Mouse (Mus musculus) midbrain, embryonic 11.5 days (tissue): Measurements from ENCODE around the gene Eif4e2. TPM values are rescaled to one million over a fixed set of nuclear protein-coding genes. Genes with fewer than 3 reads are reported as not detected.
A peak's percentile ranks its signal among the peaks of the same experiment; 100 is the strongest.

Source experiments
- ATAC-seq: fragments of 200-750 bp; cut with Nextera tagmentation; 2 replicates; pipeline ENCODE4 v1.8.0; 2017; ENCODE audit warnings: moderate TSS enrichment, moderate library complexity; ENCODE audit not compliant: low FRiP score
- DNase-seq: peaks from one replicate; pipeline ENCODE4 v3.0.0; 2015; ENCODE audit warnings: low spot score; ENCODE audit errors: missing footprints
- H3K27ac ChIP-seq: fragments of 300-500 bp; sonication (generic); 2 replicates; pipeline ENCODE4 v1.5.1; 2014; ENCODE audit warnings: low read depth, low read length
- H3K27me3 ChIP-seq: fragments of 300-500 bp; sonication (generic); 2 replicates; pipeline ENCODE4 v1.6.1; 2014; ENCODE audit warnings: mild to moderate bottlenecking, low read length, moderate library complexity, mixed read lengths; ENCODE audit not compliant: control insufficient read depth, insufficient read depth
- H3K36me3 ChIP-seq: fragments of 300-500 bp; sonication (generic); 2 replicates; pipeline ENCODE4 v1.6.1; 2014; ENCODE audit warnings: mild to moderate bottlenecking, low read length, moderate library complexity, mixed read lengths; ENCODE audit not compliant: control insufficient read depth, insufficient read depth
- H3K4me1 ChIP-seq: fragments of 300-500 bp; sonication (generic); 2 replicates; pipeline ENCODE4 v1.6.1; 2014; ENCODE audit warnings: low read length; ENCODE audit not compliant: control insufficient read depth, insufficient read depth
- H3K4me2 ChIP-seq: fragments of 300-500 bp; sonication (generic); 2 replicates; pipeline ENCODE4 v1.6.1; 2014; ENCODE audit warnings: mild to moderate bottlenecking, moderate library complexity
- H3K4me3 ChIP-seq: fragments of 300-500 bp; sonication (generic); 2 replicates; pipeline ENCODE4 v1.5.1; 2014; ENCODE audit warnings: low read depth, low read length
- H3K9ac ChIP-seq: fragments of 300-500 bp; sonication (generic); 2 replicates; pipeline ENCODE4 v1.6.1; 2014; ENCODE audit warnings: low read length
- H3K9me3 ChIP-seq: fragments of 300-500 bp; sonication (generic); 2 replicates; pipeline ENCODE4 v1.6.1; 2016; ENCODE audit warnings: low read length; ENCODE audit not compliant: control insufficient read depth
- WGBS: fragments of 180-500 bp; shearing (Covaris S2); extraction: QIAGEN DNeasy Blood & Tissue Kit; methylation state at CpG from one replicate; pipeline ENCODE4 v1.1.7; 2014; 5-methylcytosine and 5-hydroxymethylcytosine counted together
- polyA plus RNA-seq: library from polyadenylated mRNA; unstranded; fragments of >200 nt; fragmentation: Nextera tagmentation; extraction: Ambion mirVana; gene quantifications from 2 replicates; pipeline ENCODE4 v1.2.1, GENCODE M21; 2014

The Eif4e2 gene
- polyA plus RNA-seq, 1 experiment from 2014 or later = 130 TPM

DNA sequence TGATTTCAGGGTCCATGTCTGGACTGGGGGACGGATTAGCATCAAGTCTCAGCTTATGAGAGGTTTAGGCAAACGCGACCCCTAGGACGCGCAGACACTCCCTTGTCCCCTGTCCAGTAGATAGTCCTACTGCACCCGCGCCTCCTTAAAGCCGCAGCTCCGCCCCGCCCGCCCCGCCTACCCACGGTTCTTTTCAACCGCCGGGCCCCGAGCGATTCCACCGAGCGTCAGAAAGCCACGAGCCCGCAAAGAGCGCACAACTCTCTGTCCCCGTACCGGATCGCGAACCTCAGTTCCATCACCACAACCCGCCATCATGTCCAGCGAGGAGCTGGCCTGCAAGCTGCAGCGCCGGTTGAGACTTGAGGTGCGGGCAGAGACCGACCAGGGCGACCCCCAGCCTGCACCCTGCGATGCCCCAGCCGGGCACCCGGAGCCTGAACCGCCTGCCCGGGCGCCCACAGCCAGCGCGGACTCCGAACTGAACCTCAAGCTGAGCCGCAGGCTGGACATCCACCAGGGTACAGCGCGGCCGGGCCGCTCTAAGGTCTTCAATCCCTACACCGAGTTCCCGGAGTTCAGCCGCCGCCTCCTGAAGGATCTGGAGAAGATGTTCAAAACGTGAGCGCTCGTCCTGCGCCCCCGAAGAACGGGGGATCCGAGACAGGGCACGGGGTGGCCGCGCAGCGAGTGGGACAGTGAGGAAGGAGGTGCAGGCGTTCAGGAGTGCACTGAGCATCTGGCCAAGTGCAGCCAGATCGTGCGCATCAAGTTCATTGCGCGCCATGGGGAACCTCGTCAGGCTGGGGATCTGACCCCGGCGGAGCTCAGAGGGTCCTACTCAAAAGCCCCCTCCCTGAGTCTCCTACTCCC is 50.7 kb downstream of the Eif4e2 start, which contains the start of gene Efhd1:
Gene Efhd1 (plus strand): TSS at position 230 of the 873 bp plus-strand sequence.
- Histone ChIP-seq H3K4me3 (peak within 1 kb of the TSS; percentile 49), H3K4me2 (peak within 1 kb of the TSS; percentile 98), H3K9me3 (no peaks in the 10 kb centered on the region), H3K36me3 (no peaks in the 10 kb centered on the region), H3K4me1 (peaks cover 10% of the 10 kb centered on the region), H3K27ac (no peak within 1 kb of the TSS), H3K27me3 (peaks cover 54% of the 10 kb centered on the region), H3K9ac (peak within 1 kb of the TSS; percentile 52; the same call in 1 of the 2 replicates)
- WGBS = under 1% methylated on average over 70 of the region's 70 CpGs
- ATAC-seq (peak; percentile 64), DNase-seq (peak; percentile 97)

DNA sequence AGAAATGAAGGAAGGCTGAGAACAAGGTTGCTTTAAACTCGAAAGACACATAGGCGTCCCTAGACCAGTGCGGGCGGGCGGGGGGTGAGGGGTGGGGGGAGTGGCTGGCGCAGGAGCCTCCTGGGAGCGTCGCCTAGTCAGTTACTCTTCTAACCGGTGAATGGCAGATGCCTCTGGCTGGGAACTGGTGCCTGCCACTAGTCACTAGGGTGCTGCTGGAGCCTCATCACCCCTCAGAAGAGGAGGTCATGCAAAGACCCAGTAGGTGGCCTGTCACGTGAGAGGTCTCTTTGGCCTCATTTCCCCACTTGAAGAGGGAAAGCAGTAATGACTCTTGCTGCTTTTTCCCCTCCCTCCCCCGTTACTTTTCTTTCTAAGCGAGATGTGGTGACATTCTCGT is 51.5 kb downstream of the Eif4e2 start:
- Histone ChIP-seq H3K9ac (no peak overlapping the region), H3K4me2 (peak overlapping the region; percentile 98), H3K27me3 (peaks cover 54% of the 10 kb centered on the region), H3K4me3 (peak overlapping the region; percentile 49), H3K27ac (no peak overlapping the region), H3K36me3 (no peaks in the 10 kb centered on the region), H3K4me1 (peaks cover 10% of the 10 kb centered on the region), H3K9me3 (no peaks in the 10 kb centered on the region)
- DNase-seq (peak; percentile 89), ATAC-seq (no peak)
- WGBS = under 1% methylated on average over 13 of the region's 13 CpGs

DNA sequence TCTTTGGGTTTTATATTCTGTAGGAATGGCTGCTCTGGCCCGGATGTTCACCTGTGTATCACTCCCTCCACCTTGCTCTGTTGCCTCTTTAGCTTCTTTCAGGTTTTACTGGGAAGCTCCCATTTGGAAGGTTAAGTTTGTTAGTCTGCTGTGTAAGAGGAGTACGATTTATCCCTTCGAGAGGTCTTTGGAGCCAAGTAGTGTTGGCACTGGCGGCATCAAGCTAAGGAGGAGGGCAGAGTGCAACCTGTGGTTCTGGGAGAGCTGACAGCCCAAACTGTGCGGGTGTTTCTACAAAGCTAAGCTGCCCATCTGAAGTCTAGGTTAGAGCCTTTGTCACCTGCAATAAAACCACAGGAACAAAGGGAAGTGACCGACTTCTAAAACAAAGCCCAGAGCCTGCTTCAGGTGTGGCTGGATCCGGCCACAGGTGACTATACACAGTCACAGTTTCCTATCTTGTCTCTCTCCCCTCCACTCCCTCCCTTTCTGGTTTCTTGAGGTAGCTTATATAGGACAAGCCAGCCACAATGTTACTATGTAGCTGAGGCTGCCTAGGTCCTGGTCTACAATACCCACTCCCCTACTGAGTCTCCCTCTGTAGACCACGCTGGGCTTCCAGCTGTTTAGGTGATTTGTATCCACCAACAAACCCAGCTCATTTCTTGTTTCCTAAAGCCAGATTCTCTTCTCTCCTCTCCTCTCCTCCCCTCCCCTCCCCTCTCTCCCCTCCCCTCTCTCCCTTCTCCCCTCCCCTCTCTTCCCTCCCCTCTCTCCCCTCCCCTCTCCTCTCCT is 52.8 kb downstream of the Eif4e2 start:
- peak; percentile 88 for DNase-seq
- Histone ChIP-seq H3K9me3 (no peaks in the 10 kb centered on the region), H3K4me1 (peaks cover 20% of the 10 kb centered on the region), H3K9ac (no peak overlapping the region), H3K36me3 (no peaks in the 10 kb centered on the region), H3K27me3 (peaks cover 53% of the 10 kb centered on the region), H3K4me2 (no peak overlapping the region), H3K4me3 (no peak overlapping the region), H3K27ac (no peak overlapping the region)
- 24% methylated on average over 8 of the region's 8 CpGs for WGBS
- ATAC-seq = no peak

DNA sequence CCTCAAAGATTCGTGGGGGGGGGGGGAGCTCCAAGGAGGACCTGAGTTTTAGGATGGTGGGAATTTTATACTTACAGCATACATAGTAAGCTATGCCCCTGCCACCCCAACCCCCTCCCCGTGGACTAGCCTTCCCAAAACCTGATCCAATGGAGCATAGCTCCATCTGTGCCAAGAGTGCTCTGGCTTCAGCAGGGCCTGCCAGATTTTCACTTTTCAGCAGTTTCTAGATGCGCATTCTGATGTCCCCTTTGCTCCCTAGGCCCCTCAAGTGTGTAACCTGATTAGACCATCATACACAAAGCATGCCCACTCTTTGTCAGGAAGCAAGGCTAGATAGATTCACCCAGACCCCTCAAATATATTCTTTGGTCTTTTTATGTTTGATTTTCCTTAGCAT is 56.5 kb downstream of the Eif4e2 start:
- 14% methylated on average over 3 of the region's 3 CpGs for WGBS
- peaks cover 10% of the 10 kb centered on the region for H3K4me1 ChIP-seq
- H3K4me3 ChIP-seq = no peak overlapping the region
- ATAC-seq (peak; percentile 25; the same call in 1 of the 2 replicates), DNase-seq (no peak)
- no peak overlapping the region for H3K9ac ChIP-seq
- no peak overlapping the region for H3K27ac ChIP-seq
- H3K27me3 ChIP-seq = peaks cover 21% of the 10 kb centered on the region
- no peaks in the 10 kb centered on the region for H3K9me3 ChIP-seq
- no peak overlapping the region for H3K4me2 ChIP-seq
- H3K36me3 ChIP-seq = no peaks in the 10 kb centered on the region

DNA sequence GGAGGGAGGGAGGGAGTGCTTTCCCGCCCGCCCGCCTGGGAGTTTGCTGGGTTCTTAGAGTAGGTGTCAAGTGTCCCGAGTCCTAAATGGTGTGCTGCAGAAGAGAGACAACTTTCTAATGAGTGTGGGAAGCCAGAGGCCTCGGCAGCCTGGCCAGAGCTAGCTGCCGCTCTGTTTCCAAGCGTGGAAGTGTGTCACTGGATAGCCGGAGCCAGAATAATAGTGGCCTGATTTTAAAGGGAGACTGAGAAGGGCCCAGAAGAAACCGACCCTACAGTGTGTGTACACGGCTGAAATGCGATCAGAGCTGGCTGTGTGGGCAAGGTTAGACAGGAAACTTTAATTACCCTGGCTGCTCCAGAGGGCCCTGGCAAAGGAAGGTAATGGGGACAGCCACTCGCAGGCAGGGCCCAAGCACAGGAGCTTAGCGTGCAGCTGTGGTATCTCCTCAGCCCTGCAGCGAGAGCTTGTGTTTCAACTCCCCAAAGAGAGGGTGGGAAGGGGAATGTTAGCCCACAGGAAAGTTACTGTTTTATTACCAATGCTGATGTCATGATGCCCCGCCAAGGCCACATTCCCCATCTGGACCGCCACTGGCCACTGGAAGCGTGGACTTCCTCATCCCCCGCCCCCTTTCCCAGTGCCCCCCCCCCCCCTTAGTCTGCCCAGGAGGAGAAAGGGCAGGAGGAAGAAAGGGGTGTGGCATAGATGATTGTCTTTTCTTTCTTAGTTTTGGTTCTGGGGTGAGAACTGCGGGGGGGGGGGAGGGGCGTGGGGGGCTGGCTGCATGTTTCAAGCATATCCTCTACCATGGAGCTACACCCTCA is 57.1 kb downstream of the Eif4e2 start:
- Histone ChIP-seq H3K27me3 (peaks cover 15% of the 10 kb centered on the region), H3K4me1 (peaks cover 10% of the 10 kb centered on the region), H3K4me2 (peak overlapping the region; percentile 16; the same call in 1 of the 2 replicates), H3K27ac (no peak overlapping the region), H3K9ac (peak overlapping the region; percentile 25; the same call in 1 of the 2 replicates), H3K4me3 (no peak overlapping the region), H3K9me3 (no peaks in the 10 kb centered on the region), H3K36me3 (no peaks in the 10 kb centered on the region)
- peak; percentile 93 for DNase-seq
- peak; percentile 52 for ATAC-seq
- WGBS = 10% methylated on average over 19 of the region's 20 CpGs

DNA sequence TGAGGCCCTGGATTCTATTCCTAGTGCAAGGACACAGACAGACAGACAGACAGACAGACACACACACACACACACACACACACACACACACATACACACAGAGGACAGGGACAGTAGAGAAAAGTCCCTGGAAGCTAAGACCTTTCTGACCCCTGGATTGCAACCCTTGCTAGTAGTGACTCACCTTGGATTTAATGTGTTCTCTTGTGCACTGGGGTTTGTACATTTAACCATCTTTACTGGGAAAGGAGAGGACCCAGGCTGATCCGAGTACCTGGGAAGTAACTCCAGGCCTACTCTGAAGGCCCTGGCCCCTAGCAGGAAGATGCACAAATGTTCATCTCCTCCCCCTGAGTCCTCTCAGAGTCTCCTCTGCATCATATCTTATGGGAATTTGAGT is 57.9 kb downstream of the Eif4e2 start:
- no peak overlapping the region for H3K9ac ChIP-seq
- H3K9me3 ChIP-seq = no peaks in the 10 kb centered on the region
- H3K27me3 ChIP-seq = peaks cover 7% of the 10 kb centered on the region
- no peaks in the 10 kb centered on the region for H3K36me3 ChIP-seq
- DNase-seq = peak; percentile 82
- H3K27ac ChIP-seq = no peak overlapping the region
- H3K4me2 ChIP-seq = no peak overlapping the region
- ATAC-seq = no peak
- peaks cover 10% of the 10 kb centered on the region for H3K4me1 ChIP-seq
- H3K4me3 ChIP-seq = no peak overlapping the region
- 50% methylated on average over 1 of the region's 1 CpGs for WGBS

DNA sequence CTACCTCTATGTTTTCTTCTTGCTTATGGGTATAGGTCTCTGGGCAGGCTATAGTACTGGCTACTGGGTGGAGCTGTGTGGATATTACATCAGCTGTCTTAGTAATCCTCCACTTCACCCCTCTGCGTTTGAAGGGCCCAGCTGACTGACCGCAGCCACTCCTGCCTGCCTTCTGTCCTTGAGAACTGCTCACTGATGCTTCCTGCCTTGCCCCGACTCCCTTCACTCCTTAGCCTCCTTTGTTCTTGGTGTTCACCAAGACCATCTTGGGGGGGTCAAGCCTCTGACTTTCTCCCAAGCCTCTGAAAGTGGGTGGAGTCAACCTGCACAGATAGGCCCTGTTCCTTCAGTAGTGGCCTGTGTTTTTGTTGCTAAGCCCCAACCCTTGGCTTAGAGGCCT is 58.7 kb downstream of the Eif4e2 start:
- Histone ChIP-seq H3K4me2 (no peak overlapping the region), H3K36me3 (no peaks in the 10 kb centered on the region), H3K4me1 (peaks cover 10% of the 10 kb centered on the region), H3K9me3 (no peaks in the 10 kb centered on the region), H3K4me3 (no peak overlapping the region), H3K27ac (no peak overlapping the region), H3K27me3 (peaks cover 5% of the 10 kb centered on the region; the same call in 1 of the 2 replicates), H3K9ac (no peak overlapping the region)
- 69% methylated on average over 3 of the region's 3 CpGs for WGBS
- DNase-seq (peak; percentile 26), ATAC-seq (no peak)

DNA sequence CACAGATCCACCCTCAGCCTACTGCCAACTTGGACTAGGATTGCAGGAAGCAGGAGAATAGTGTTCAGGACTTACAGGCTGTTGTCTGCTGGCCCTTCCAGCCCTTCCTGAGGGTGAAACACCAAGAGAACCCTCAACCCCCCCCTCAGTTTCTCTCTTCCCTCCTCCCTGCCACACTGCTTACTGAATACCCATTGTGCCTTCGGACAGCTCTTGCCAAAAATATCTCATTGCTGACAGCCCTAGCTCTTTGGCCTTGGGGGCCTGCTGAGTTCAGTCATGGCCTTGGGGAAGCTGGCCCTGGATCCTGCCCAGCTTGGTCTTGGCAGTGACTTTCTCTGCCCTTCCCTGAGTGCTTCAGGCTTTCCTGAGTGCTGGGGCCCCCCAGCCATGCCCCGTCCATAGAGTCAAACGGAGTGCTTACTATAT is 59.8 kb downstream of the Eif4e2 start:
- Histone ChIP-seq H3K36me3 (no peaks in the 10 kb centered on the region), H3K27me3 (peaks cover 2% of the 10 kb centered on the region; the same call in 1 of the 2 replicates), H3K4me2 (no peak overlapping the region), H3K27ac (no peak overlapping the region), H3K4me3 (no peak overlapping the region), H3K4me1 (peaks cover 10% of the 10 kb centered on the region), H3K9me3 (no peaks in the 10 kb centered on the region), H3K9ac (no peak overlapping the region)
- peak; percentile 37 for DNase-seq
- 81% methylated on average over 3 of the region's 3 CpGs for WGBS
- ATAC-seq = no peak
